Mouse (Mus musculus): Measurements from ENCODE around the gene Olfr70. TPM values are rescaled to one million over a fixed set of nuclear protein-coding genes. Genes with fewer than 3 reads are reported as not detected.

Olfr70 gene
- polyA plus RNA-seq (2015; fragmentation: Illumina TruSeq; extraction: RNeasy Lipid Tissue Mini Kit (QIAGEN cat#74804); ENCODE audit: low read depth, low replicate concordance): not detected

DNA sequence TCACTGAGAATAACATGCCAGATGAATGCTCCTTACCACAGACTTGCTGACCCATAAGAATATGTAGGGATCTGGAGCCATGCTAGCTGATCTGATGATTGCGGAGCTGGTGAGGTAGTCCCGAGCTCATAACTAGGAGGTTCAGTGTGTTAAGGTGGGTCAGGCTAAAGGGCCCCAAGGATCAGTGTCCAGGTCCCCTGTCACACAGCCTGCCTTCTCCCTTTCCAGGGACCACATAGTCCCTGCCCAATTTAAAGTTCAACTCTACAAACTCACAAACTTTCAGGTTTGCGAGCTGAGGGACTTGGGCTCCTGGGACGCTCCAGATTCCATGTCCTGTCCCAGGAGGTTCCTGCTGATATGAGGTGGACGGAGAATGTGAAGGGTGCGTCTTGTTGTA, at the start of gene Olfr70:
TSS of gene Olfr70 (minus strand) at position 101 of the 400 bp plus-strand sequence.

DNA sequence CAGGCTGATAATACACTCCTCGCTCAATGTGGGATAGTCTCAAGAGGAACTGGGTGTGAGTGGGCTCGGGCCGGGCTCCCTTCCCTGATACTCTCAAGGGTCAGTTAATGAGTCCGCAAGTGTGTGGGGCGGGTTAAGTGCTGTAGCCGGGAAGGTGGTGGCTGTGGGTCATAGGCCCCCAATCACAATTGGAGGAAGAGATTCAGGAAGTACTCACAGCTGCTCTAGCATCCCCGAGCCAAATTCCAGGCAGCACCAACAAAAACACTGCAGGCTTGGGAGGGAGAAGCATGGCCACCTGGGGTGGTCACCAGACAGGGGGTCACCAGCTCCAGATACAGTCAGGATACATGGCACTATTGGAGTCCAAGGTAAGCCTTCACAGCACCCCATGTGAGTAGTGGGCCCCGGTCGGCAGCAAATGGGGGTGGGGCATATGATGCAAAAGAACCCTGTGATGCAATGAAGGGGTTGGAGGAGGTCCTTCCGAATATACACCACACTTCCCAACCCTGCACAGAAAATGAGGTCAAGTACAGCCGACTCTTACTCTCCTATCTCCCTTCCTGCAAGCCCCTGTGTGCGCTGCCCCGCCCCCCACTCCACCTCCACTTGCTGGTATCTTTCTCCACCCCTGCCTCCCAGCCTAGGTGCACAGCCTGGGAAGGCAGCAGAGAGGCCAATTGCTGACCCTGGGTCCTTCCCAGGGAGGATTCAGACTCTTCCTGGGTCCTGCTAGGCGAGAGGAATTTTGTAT, 29.4 kb upstream of the Olfr70 start, which contains the start of gene Spaar:
TSS of gene Spaar (plus strand) at position 241 of the 757 bp plus-strand sequence.

DNA sequence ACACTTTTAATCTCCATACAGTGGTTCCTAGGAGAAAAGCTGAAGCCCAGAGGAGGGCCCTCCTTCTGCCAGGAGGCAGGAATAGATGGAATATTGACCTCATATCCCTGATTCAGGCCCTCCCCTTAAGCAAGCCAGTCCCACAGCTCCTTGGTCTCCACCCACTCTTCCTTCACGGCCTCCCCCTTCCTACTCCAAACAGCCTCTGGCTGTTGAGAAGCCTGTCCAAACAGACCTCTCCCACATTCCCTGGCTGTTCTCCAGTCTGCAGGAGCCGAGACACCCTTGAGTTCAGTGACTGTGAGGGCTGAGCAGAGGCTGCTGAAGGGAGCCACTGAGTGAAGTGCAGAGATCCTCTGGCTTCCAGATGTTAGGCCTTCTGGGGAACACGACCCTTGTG, 26.4 kb upstream of the Olfr70 start, which contains the start of gene Hrct1:
TSS of gene Hrct1 (plus strand) at position 194 of the 400 bp plus-strand sequence.

DNA sequence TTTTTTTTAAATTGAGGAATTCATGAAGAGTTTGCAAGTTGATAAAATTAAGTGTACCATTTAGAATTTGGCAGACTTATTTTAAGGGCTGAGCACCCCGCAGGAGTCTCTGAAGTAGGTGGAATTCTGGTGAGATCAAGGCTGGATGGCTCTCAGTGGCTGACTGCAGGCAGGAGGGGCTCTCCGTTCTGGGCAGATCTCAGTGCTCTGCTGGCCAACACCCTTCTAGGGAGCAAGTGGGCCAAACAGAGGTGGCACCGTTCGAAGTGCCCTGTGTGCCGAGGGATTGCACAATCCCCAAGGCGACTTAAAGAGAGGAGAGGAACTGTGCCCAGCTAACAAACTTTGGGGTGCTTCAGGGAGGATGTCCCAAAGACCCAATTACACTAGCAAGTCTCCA, 9.3 kb upstream of the Olfr70 start, which contains the start of gene Olfr71:
TSS of gene Olfr71 (minus strand) at position 387 of the 400 bp plus-strand sequence.

DNA sequence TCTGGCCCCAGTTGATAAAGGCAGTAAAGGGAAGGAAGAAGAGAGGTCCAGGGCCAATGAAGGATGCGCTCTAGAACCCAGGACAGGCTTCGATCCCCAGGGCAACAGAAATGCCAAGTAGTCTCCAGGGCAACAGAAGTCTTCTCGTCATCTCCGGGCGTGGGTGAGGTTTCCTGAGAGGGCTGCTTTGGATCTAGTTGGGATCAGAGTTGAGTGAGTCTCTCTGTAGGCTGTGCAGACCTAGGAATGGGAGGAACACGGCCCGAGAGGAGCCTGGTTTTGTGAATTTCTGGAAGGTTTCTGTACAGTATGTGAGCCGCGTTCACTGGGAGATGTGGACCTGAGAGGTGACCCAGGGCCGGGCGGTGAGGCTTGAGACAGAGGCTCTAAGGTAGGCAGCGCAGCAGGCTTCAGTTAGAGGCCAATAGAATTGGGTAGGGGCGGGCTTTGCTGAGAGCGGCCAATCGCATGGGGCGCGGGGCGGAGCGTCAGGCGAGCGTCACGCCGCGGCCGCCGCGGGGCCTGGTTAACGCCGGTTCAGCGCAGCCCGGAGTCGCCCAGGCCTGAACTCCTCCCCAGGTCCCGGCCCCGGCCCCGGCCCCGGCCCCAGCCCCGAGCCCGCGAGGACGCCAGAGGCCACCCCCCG, 31.7 kb downstream of the Olfr70 start, which contains the start of the genes Tmem8b and Fam221b:
TSS of gene Tmem8b (plus strand) at position 190 of the 646 bp plus-strand sequence.
TSS of gene Fam221b (minus strand) at position 364 of the 646 bp plus-strand sequence.

DNA sequence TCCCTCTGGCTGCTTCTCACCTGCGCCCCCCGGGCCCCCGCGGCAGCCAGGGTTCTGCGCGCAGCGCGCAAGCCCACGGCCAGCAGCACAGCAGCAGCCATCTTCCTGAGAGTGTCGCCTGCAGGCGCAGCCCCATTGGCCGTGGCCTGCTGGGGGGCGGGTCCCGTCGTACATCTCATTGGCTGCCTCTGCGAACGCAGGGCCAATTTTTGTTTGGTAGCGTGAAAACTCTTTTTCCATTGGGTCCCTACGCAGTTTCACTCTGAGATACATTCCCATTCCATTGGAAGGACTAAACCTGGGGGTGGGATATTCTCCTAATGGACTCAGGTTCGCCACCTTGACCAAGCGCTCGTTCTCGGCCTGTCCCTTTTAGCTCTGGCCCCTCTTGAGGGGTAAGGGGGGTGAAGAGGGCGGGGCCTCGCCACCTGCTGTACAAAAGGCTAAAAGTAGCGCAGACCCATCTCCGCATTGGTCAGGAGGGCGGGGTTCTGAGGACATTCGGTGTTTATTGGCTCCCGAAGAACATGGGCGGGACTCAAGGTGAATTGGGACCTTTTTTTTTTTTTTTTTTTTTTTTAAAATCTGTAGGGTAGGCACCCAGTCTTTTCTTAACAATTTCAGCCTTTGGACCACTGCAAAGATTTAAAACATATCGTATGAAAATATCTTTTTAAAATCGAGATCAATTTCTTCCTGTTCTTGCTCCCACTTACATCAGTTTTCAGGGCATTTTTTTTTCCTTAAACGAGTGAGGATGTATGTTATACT, 44.1 kb downstream of the Olfr70 start, which contains the start of gene Hint2:
TSS of gene Hint2 (minus strand) at position 128 of the 771 bp plus-strand sequence.

DNA sequence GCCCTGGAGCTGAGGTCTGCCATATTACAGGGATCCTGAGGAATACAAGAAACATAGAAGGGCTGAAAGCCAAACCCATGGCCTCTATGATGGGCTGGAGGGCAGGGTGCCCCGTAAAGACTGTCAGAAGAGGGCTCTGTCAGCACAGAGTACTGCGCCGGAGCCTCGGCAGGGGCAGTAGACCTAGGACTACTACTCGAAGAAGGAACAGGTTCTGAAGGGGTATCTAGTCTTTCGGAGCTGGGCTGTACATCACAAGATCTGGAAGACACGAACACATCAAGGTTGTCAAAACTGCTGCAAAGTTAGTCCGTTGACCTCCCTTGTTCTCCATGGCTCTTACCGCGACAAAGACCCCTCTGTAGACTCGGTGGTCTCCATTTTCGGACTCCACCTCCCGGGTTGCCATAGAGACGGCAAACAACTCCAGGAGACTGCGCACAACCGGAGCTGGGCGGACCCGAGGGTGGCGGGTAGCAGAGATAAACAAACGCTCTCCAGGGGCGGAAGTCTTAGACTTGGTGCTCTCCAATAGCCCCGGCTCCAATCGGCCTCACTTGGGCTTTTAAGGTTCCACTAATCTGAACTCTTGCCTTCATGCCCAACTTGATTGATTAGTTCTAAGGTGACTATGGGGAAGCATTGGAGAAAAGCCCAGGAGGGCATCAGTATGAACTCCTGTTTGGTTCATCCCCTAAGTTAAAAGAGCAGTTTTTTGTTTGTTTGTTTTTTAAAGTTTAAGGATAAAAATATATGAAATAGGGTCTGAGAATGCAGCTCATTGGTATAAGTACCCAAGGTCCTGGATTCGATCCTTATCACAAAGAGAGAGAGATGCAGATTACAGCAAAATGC, 47.2 kb downstream of the Olfr70 start, which contains the start of gene Spag8:
TSS of gene Spag8 (minus strand) at position 434 of the 855 bp plus-strand sequence.

Other genes starting within 250 kb of the Olfr70 start
- 2.9 TPM for gene Cd72, start 246.2 kb downstream of the Olfr70 start, polyA plus RNA-seq (2015; fragmentation: Illumina TruSeq; extraction: RNeasy Lipid Tissue Mini Kit (QIAGEN cat#74804); ENCODE audit: low read depth, low replicate concordance)
- not detected for gene Sit1, start 217.1 kb downstream of the Olfr70 start, polyA plus RNA-seq (2015; fragmentation: Illumina TruSeq; extraction: RNeasy Lipid Tissue Mini Kit (QIAGEN cat#74804); ENCODE audit: low read depth, low replicate concordance)
- gene Ccdc107, start 207.9 kb downstream of the Olfr70 start, polyA plus RNA-seq (2015; fragmentation: Illumina TruSeq; extraction: RNeasy Lipid Tissue Mini Kit (QIAGEN cat#74804); ENCODE audit: low read depth, low replicate concordance): 58.5 TPM
- gene Arhgef39, start 201.1 kb downstream of the Olfr70 start, polyA plus RNA-seq (2015; fragmentation: Illumina TruSeq; extraction: RNeasy Lipid Tissue Mini Kit (QIAGEN cat#74804); ENCODE audit: low read depth, low replicate concordance): 1.8 TPM
- gene Car9, start 193.8 kb downstream of the Olfr70 start, polyA plus RNA-seq (2015; fragmentation: Illumina TruSeq; extraction: RNeasy Lipid Tissue Mini Kit (QIAGEN cat#74804); ENCODE audit: low read depth, low replicate concordance): 1.2 TPM
- gene Tpm2, start 177.0 kb downstream of the Olfr70 start, polyA plus RNA-seq (2015; fragmentation: Illumina TruSeq; extraction: RNeasy Lipid Tissue Mini Kit (QIAGEN cat#74804); ENCODE audit: low read depth, low replicate concordance): 16.8 TPM
- 65.5 TPM for gene Creb3, start 138.5 kb downstream of the Olfr70 start, polyA plus RNA-seq (2015; fragmentation: Illumina TruSeq; extraction: RNeasy Lipid Tissue Mini Kit (QIAGEN cat#74804); ENCODE audit: low read depth, low replicate concordance)
- 40.4 TPM for gene Tln1, start 138.1 kb downstream of the Olfr70 start, polyA plus RNA-seq (2015; fragmentation: Illumina TruSeq; extraction: RNeasy Lipid Tissue Mini Kit (QIAGEN cat#74804); ENCODE audit: low read depth, low replicate concordance)
- 28.2 TPM for gene Rgp1, start 122.1 kb downstream of the Olfr70 start, polyA plus RNA-seq (2015; fragmentation: Illumina TruSeq; extraction: RNeasy Lipid Tissue Mini Kit (QIAGEN cat#74804); ENCODE audit: low read depth, low replicate concordance)
- gene Gba2, start 121.9 kb downstream of the Olfr70 start, polyA plus RNA-seq (2015; fragmentation: Illumina TruSeq; extraction: RNeasy Lipid Tissue Mini Kit (QIAGEN cat#74804); ENCODE audit: low read depth, low replicate concordance): 61.8 TPM
- gene Msmp, start 116.3 kb downstream of the Olfr70 start, polyA plus RNA-seq (2015; fragmentation: Illumina TruSeq; extraction: RNeasy Lipid Tissue Mini Kit (QIAGEN cat#74804); ENCODE audit: low read depth, low replicate concordance): not detected
- 48.5 TPM for gene Npr2, start 68.9 kb downstream of the Olfr70 start, polyA plus RNA-seq (2015; fragmentation: Illumina TruSeq; extraction: RNeasy Lipid Tissue Mini Kit (QIAGEN cat#74804); ENCODE audit: low read depth, low replicate concordance)
- 1.5 TPM for gene Spag8, start 47.2 kb downstream of the Olfr70 start, polyA plus RNA-seq (2015; fragmentation: Illumina TruSeq; extraction: RNeasy Lipid Tissue Mini Kit (QIAGEN cat#74804); ENCODE audit: low read depth, low replicate concordance)
- gene Hint2, start 44.3 kb downstream of the Olfr70 start, polyA plus RNA-seq (2015; fragmentation: Illumina TruSeq; extraction: RNeasy Lipid Tissue Mini Kit (QIAGEN cat#74804); ENCODE audit: low read depth, low replicate concordance): 69.8 TPM
- 40.7 TPM for gene Tmem8b, start 31.8 kb downstream of the Olfr70 start, polyA plus RNA-seq (2015; fragmentation: Illumina TruSeq; extraction: RNeasy Lipid Tissue Mini Kit (QIAGEN cat#74804); ENCODE audit: low read depth, low replicate concordance)
- 1.6 TPM for gene Fam221b, start 31.7 kb downstream of the Olfr70 start, polyA plus RNA-seq (2015; fragmentation: Illumina TruSeq; extraction: RNeasy Lipid Tissue Mini Kit (QIAGEN cat#74804); ENCODE audit: low read depth, low replicate concordance)
- not detected for gene Olfr71, start 9.4 kb upstream of the Olfr70 start, polyA plus RNA-seq (2015; fragmentation: Illumina TruSeq; extraction: RNeasy Lipid Tissue Mini Kit (QIAGEN cat#74804); ENCODE audit: low read depth, low replicate concordance)
- 2.0 TPM for gene Hrct1, start 26.4 kb upstream of the Olfr70 start, polyA plus RNA-seq (2015; fragmentation: Illumina TruSeq; extraction: RNeasy Lipid Tissue Mini Kit (QIAGEN cat#74804); ENCODE audit: low read depth, low replicate concordance)
- gene Spaar, start 29.2 kb upstream of the Olfr70 start, polyA plus RNA-seq (2015; fragmentation: Illumina TruSeq; extraction: RNeasy Lipid Tissue Mini Kit (QIAGEN cat#74804); ENCODE audit: low read depth, low replicate concordance): 1.3 TPM
- not detected for gene Olfr159, start 70.2 kb upstream of the Olfr70 start, polyA plus RNA-seq (2015; fragmentation: Illumina TruSeq; extraction: RNeasy Lipid Tissue Mini Kit (QIAGEN cat#74804); ENCODE audit: low read depth, low replicate concordance)
- not detected for gene Olfr156, start 123.1 kb upstream of the Olfr70 start, polyA plus RNA-seq (2015; fragmentation: Illumina TruSeq; extraction: RNeasy Lipid Tissue Mini Kit (QIAGEN cat#74804); ENCODE audit: low read depth, low replicate concordance)
- not detected for gene Olfr157, start 139.4 kb upstream of the Olfr70 start, polyA plus RNA-seq (2015; fragmentation: Illumina TruSeq; extraction: RNeasy Lipid Tissue Mini Kit (QIAGEN cat#74804); ENCODE audit: low read depth, low replicate concordance)
- not detected for gene Olfr155, start 150.8 kb upstream of the Olfr70 start, polyA plus RNA-seq (2015; fragmentation: Illumina TruSeq; extraction: RNeasy Lipid Tissue Mini Kit (QIAGEN cat#74804); ENCODE audit: low read depth, low replicate concordance)
- gene Reck, start 174.7 kb upstream of the Olfr70 start, polyA plus RNA-seq (2015; fragmentation: Illumina TruSeq; extraction: RNeasy Lipid Tissue Mini Kit (QIAGEN cat#74804); ENCODE audit: low read depth, low replicate concordance): 5.6 TPM